Mouse (Mus musculus): ENCODE data around the gene Stk10. TPM values are rescaled to one million over a fixed set of nuclear protein-coding genes. Genes with fewer than 3 reads are reported as not detected.

Stk10 gene
- polyA plus RNA-seq, 1 experiment from 2014 or later = 2.0 TPM

- no peak for ATAC-seq (replicated peaks)
- H3K27ac ChIP-seq = peak overlapping the region; percentile 10; the same call in 1 of the 2 replicates
- H3K4me2 ChIP-seq = no peak overlapping the region
- H3K9ac ChIP-seq = peak overlapping the region; percentile 25; the same call in 1 of the 2 replicates
- H3K9me3 ChIP-seq = no peaks in the 10 kb centered on the region
- no peaks in the 10 kb centered on the region for H3K27me3 ChIP-seq (replicated peaks)
- no peak overlapping the region for H3K4me3 ChIP-seq
- H3K4me1 ChIP-seq = peaks cover 14% of the 10 kb centered on the region; the same call in 1 of the 2 replicates
- no peaks in the 10 kb centered on the region for H3K36me3 ChIP-seq (replicated peaks)
- 76% methylated on average over 17 of the region's 17 CpGs for WGBS
Measured at GRCm38 (mm10) chr11:32587191-32588089, 54.3 kb downstream of the Stk10 start.

DNA sequence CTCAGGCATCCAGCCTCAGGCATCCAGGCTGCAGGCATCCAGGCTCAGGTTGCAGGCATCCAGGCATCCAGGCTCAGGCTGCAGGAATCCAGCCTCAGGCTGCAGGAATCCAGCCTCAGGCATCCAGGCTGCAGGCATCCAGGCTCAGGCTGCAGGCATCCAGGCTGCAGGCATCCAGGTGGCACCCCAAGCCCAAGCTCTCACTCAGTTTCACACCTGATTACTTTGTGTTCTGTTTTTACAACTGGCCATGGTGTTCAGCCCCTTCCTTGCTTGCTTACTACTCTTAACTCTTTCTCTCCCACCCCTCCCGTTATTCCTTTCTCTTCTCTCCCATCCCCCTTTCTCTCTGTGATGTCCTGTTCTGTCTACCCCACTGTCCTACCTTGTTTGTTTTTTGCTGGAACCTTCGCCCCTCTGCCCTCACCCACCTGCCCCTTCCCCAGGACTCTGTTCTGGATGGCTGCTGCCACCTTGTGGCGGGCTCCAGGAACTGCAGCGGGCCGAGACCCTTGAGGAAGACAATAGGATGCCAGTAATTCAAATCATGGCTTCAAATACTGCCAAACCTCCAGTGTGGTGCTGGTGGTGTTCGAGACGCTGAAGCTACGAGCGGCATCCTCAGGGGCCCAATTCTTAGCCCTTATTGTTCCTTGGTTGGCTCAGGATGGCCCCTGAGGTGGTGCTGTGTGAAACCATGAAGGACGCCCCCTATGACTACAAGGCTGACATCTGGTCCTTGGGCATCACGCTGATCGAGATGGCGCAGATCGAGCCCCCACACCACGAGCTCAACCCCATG, 55.2 kb downstream of the Stk10 start:
- H3K27ac ChIP-seq = peak overlapping the region; percentile 10; the same call in 1 of the 2 replicates
- no peaks in the 10 kb centered on the region for H3K9me3 ChIP-seq
- H3K4me2 ChIP-seq = no peak overlapping the region
- no peaks in the 10 kb centered on the region for H3K27me3 ChIP-seq (replicated peaks)
- peaks cover 14% of the 10 kb centered on the region; the same call in 1 of the 2 replicates for H3K4me1 ChIP-seq
- 31% methylated on average over 15 of the region's 15 CpGs for WGBS
- no peak overlapping the region for H3K4me3 ChIP-seq
- peak overlapping the region; percentile 25; the same call in 1 of the 2 replicates for H3K9ac ChIP-seq
- H3K36me3 ChIP-seq (replicated peaks) = no peaks in the 10 kb centered on the region
- ATAC-seq (replicated peaks) = peak; percentile 65

DNA sequence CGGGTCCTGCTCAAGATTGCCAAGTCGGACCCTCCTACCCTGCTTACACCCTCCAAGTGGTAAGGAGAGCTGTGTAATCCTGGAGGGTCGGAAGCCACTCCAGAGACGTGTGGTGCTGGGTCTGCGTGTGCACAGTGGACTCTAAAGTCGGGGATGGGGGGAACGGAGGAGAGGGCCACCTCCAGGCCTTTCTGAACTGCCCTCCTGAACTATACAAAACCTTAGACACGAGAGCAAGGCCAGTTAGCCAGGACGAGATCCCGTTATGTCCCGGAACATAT, 55.7 kb downstream of the Stk10 start:
- H3K9ac ChIP-seq = 0 out of 2 replicates have a peak overlapping the region, but pooled peaks have one; percentile 7
- ATAC-seq (replicated peaks) = no peak
- WGBS = 81% methylated on average over 11 of the region's 11 CpGs

DNA sequence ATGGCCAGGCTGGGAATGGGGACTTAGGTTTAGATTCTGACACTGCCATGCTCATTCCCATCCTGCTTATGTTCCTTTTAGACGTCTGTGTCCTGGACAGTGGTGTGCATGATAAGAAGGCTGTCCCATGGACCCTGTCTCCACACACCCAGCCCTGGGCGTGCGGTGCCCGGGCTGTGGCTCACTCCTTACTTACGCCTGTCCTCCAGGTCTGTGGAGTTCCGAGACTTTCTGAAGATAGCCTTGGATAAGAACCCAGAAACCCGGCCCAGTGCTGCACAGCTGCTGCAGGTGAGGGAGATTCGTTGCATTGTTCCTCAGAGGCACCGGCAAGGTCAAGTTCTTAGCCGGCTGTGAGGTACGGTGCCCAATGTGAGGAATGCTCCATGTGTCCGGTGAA, 56.1 kb downstream of the Stk10 start:
- Histone ChIP-seq H3K36me3 (replicated peaks) (no peaks in the 10 kb centered on the region), H3K9ac (no peak overlapping the region), H3K27ac (no peak overlapping the region), H3K4me3 (no peak overlapping the region), H3K4me2 (no peak overlapping the region), H3K4me1 (peaks cover 14% of the 10 kb centered on the region; the same call in 1 of the 2 replicates), H3K27me3 (replicated peaks) (no peaks in the 10 kb centered on the region), H3K9me3 (no peaks in the 10 kb centered on the region)
- ATAC-seq (replicated peaks) = no peak; the same call in 1 of the 2 replicates
- WGBS = 92% methylated on average over 12 of the region's 12 CpGs

More for the DNA sequence above, 55.7 kb downstream of the Stk10 start:
- no peaks in the 10 kb centered on the region for H3K36me3 ChIP-seq (replicated peaks)
- peaks cover 14% of the 10 kb centered on the region; the same call in 1 of the 2 replicates for H3K4me1 ChIP-seq
- H3K4me3 ChIP-seq = no peak overlapping the region
- H3K9me3 ChIP-seq = no peaks in the 10 kb centered on the region
- H3K27me3 ChIP-seq (replicated peaks) = no peaks in the 10 kb centered on the region
- H3K27ac ChIP-seq = no peak overlapping the region
- no peak overlapping the region for H3K4me2 ChIP-seq

DNA sequence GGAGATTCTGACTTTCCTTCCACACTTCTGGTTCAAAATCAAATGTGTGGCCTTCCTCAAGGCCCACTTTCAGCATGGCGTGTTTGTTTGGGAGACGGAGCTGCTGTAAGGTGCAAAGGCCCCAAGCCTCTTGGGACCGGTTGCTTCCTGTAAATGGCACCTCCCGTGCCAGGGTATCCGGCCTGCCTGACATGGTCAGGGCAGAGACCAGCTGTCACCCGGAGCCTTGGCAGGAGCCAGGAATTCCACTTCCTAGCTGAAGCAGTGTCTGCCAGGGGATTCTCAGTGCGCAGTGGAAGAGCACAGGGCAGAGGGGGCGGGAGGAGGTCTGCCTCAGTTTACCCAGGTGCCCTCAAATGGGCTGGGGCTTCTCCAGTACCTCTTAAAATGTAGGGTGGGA, 56.7 kb downstream of the Stk10 start:
- Histone ChIP-seq H3K4me3 (no peak overlapping the region), H3K4me1 (peaks cover 14% of the 10 kb centered on the region; the same call in 1 of the 2 replicates), H3K36me3 (replicated peaks) (no peaks in the 10 kb centered on the region), H3K27ac (no peak overlapping the region), H3K27me3 (replicated peaks) (no peaks in the 10 kb centered on the region), H3K9ac (no peak overlapping the region), H3K9me3 (no peaks in the 10 kb centered on the region), H3K4me2 (no peak overlapping the region)
- 92% methylated on average over 8 of the region's 8 CpGs for WGBS
- ATAC-seq (replicated peaks) = no peak

DNA sequence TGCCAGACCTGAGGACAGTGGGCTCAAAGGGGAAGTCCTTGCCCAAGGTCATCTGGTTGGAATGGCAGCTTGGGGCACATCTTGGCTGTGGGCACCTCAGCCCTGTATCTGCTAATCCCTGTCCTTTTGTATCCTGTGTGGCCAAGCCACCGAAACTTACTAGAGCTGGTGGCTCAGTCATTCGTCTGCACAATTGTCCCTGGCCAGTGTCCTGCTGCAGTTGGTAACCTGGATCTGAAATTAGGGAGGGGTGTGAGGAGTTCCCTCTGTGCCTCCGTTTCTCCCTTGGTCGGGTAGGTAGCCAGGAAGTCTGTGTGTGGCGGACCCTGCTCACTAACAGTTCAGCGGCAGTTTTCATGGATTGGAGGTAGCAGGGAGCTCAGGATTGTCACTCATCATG, 57.1 kb downstream of the Stk10 start:
- 84% methylated on average over 6 of the region's 6 CpGs for WGBS
- ATAC-seq (replicated peaks) = no peak
- Histone ChIP-seq H3K27me3 (replicated peaks) (no peaks in the 10 kb centered on the region), H3K27ac (no peak overlapping the region), H3K36me3 (replicated peaks) (no peaks in the 10 kb centered on the region), H3K4me3 (no peak overlapping the region), H3K4me2 (no peak overlapping the region), H3K9ac (no peak overlapping the region), H3K4me1 (peaks cover 14% of the 10 kb centered on the region; the same call in 1 of the 2 replicates), H3K9me3 (no peaks in the 10 kb centered on the region)

GRCm38 (mm10) chr11:32591921-32592850, 59.1 kb downstream of the Stk10 start:
- Histone ChIP-seq H3K4me1 (peaks cover 14% of the 10 kb centered on the region; the same call in 1 of the 2 replicates), H3K4me3 (no peak overlapping the region), H3K27ac (no peak overlapping the region), H3K9me3 (no peaks in the 10 kb centered on the region), H3K9ac (no peak overlapping the region), H3K27me3 (replicated peaks) (no peaks in the 10 kb centered on the region), H3K36me3 (replicated peaks) (no peaks in the 10 kb centered on the region), H3K4me2 (no peak overlapping the region)
- WGBS = 62% methylated on average over 12 of the region's 12 CpGs
- no peak; the same call in 1 of the 2 replicates for ATAC-seq (replicated peaks)

- Histone ChIP-seq H3K36me3 (replicated peaks) (no peaks in the 10 kb centered on the region), H3K4me1 (peaks cover 12% of the 10 kb centered on the region; the same call in 1 of the 2 replicates), H3K4me2 (no peak overlapping the region), H3K9ac (no peak overlapping the region), H3K27ac (no peak overlapping the region), H3K9me3 (no peaks in the 10 kb centered on the region), H3K4me3 (no peak overlapping the region), H3K27me3 (replicated peaks) (no peaks in the 10 kb centered on the region)
- 76% methylated on average over 7 of the region's 7 CpGs for WGBS
- ATAC-seq (replicated peaks) = no peak
Measured at GRCm38 (mm10) chr11:32593081-32593480, 60.0 kb downstream of the Stk10 start.

DNA sequence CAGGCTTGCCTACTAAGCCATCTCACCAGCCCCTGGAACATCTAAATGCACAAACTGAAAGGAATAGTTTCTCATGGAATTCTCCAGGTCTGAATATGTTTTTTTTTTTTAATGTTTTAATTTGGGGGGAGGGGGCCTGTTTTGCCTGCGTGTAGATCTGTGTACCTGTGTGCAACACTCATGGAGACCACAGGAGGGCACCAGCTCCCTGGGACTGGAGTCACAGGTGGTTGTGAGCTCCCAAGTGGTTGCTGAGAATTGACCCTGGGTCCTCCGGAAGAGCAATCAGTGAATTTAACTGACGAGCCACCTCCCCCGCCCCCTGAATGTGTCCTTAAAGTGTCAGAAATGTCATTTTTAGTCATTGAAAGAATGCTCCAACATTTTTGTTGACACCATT, 61.0 kb downstream of the Stk10 start:
- Histone ChIP-seq H3K4me3 (no peak overlapping the region), H3K27ac (no peak overlapping the region), H3K27me3 (replicated peaks) (no peaks in the 10 kb centered on the region), H3K4me2 (no peak overlapping the region), H3K36me3 (replicated peaks) (no peaks in the 10 kb centered on the region), H3K9me3 (no peaks in the 10 kb centered on the region), H3K9ac (no peak overlapping the region), H3K4me1 (peaks cover 8% of the 10 kb centered on the region; the same call in 1 of the 2 replicates)
- WGBS = 94% methylated on average over 4 of the region's 4 CpGs
- no peak for ATAC-seq (replicated peaks)

- no peaks in the 10 kb centered on the region for H3K36me3 ChIP-seq (replicated peaks)
- H3K9me3 ChIP-seq = no peaks in the 10 kb centered on the region
- H3K27ac ChIP-seq = no peak overlapping the region
- no peak for ATAC-seq (replicated peaks)
- H3K9ac ChIP-seq = no peak overlapping the region
- WGBS = 93% methylated on average over 6 of the region's 6 CpGs
- H3K4me2 ChIP-seq = no peak overlapping the region
- H3K4me1 ChIP-seq = no peaks in the 10 kb centered on the region
- no peaks in the 10 kb centered on the region for H3K27me3 ChIP-seq (replicated peaks)
- no peak overlapping the region for H3K4me3 ChIP-seq
Measured at GRCm38 (mm10) chr11:32600371-32600770, 67.3 kb downstream of the Stk10 start.

GRCm38 (mm10) chr11:32601528-32602323, 68.6 kb downstream of the Stk10 start:
- H3K36me3 ChIP-seq (replicated peaks) = no peaks in the 10 kb centered on the region
- H3K4me1 ChIP-seq = no peaks in the 10 kb centered on the region
- H3K4me2 ChIP-seq = no peak overlapping the region
- no peaks in the 10 kb centered on the region for H3K9me3 ChIP-seq
- H3K9ac ChIP-seq = no peak overlapping the region
- WGBS = 37% methylated on average over 11 of the region's 12 CpGs
- H3K4me3 ChIP-seq = no peak overlapping the region
- no peak overlapping the region for H3K27ac ChIP-seq
- no peaks in the 10 kb centered on the region for H3K27me3 ChIP-seq (replicated peaks)
- no peak for ATAC-seq (replicated peaks)

Measured in midbrain, embryonic 15.5 days (tissue).